Mouse (Mus musculus): ENCODE results near the gene Mrc2.

DNA sequence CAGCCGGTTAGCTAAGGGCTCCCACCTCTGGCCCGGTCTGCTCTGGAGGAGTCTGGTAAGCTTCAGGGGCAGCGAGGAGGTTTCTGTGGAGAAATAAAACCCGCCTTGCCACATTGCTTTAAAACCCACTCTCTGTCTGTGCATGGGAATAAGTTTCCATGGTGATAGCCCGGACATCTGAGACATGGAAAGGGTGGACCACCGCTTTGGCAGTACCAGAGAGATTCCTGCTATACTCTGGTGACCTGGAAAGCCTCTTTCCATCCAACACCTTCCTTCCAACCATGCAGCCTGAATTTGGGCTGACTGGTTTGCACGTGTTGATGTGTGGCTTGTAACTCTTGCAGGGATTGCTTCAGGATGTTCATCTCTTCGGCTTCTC, 21.2 kb downstream of the Mrc2 start:
- TF ChIP-seq POLR2A (IDR thresholded peaks at IDR 0.05; ENCODE audit: borderline replicate concordance, extremely low read depth, insufficient read depth, insufficient read length, poor library complexity, severe bottlenecking) (no peak), CTCF (IDR thresholded peaks at IDR 0.05; ENCODE audit: borderline replicate concordance, extremely low read depth, insufficient read depth, insufficient read length) (no peak)

Data from brain, embryonic 14.5 days (tissue).